Mouse (Mus musculus) adrenal gland, postnatal 36 days (tissue): ENCODE data around the gene Fignl2. TPM values are rescaled to one million over a fixed set of nuclear protein-coding genes. Genes with fewer than 3 reads are reported as not detected.

Source experiments
- DNase-seq, 2 experiments: peaks; one replicate each; pipeline ENCODE4 v3.0.0; 2021; ENCODE audit warnings: mixed read lengths in 1 of 2
- total RNA-seq, 2 experiments: library from RNA; stranded (reverse); gene quantifications; 2 replicates each; pipeline ENCODE4 v1.2.3; 2021

Fignl2 gene
- total RNA-seq, 2 experiments from 2014 or later, result 9.4 to 9.9 TPM

- peak; percentile 40 to 52 for DNase-seq
Observed at GRCm38 (mm10) chr15:101068029-101068428, 10.3 kb downstream of the Fignl2 start.

GRCm38 (mm10) chr15:101066920-101067696, 11.3 kb downstream of the Fignl2 start:
- no peak for DNase-seq

GRCm38 (mm10) chr15:101066364-101066847, 12.0 kb downstream of the Fignl2 start:
- no peak for DNase-seq

- no peak for DNase-seq
Observed at GRCm38 (mm10) chr15:101065069-101065468, 13.3 kb downstream of the Fignl2 start.

- DNase-seq, result no peak
Observed at GRCm38 (mm10) chr15:101060280-101060852, 18.0 kb downstream of the Fignl2 start.

GRCm38 (mm10) chr15:101059570-101060279, 18.6 kb downstream of the Fignl2 start:
- DNase-seq, result no peak

- peak; percentile 53 to 64 for DNase-seq
Observed at GRCm38 (mm10) chr15:101056225-101056624, 22.1 kb downstream of the Fignl2 start.

GRCm38 (mm10) chr15:101054541-101054940, 23.8 kb downstream of the Fignl2 start:
- no peak for DNase-seq

GRCm38 (mm10) chr15:101053832-101054459, 24.4 kb downstream of the Fignl2 start:
- no peak for DNase-seq

GRCm38 (mm10) chr15:101052560-101053501, 25.5 kb downstream of the Fignl2 start:
- peak; percentile 59 to 62 for DNase-seq

GRCm38 (mm10) chr15:101051869-101052268, 26.5 kb downstream of the Fignl2 start:
- no peak for DNase-seq

GRCm38 (mm10) chr15:101048338-101048896, 29.9 kb downstream of the Fignl2 start:
- no peak for DNase-seq

GRCm38 (mm10) chr15:101047194-101047555, 31.2 kb downstream of the Fignl2 start, which contains the start of gene Gm47841:
Gene Gm47841 (minus strand): TSS chr15:101047397.
- no peak for DNase-seq

GRCm38 (mm10) chr15:101046527-101047193, 31.7 kb downstream of the Fignl2 start:
- DNase-seq, result peak; percentile 57 to 60

- no peak for DNase-seq
Observed at GRCm38 (mm10) chr15:101046039-101046526, 32.3 kb downstream of the Fignl2 start.

GRCm38 (mm10) chr15:101044531-101044930, 33.8 kb downstream of the Fignl2 start:
- no peak for DNase-seq

- DNase-seq, result peak; percentile 70 to 79
Observed at GRCm38 (mm10) chr15:101042613-101043012, 35.8 kb downstream of the Fignl2 start.

- DNase-seq, result no peak
Observed at GRCm38 (mm10) chr15:101041966-101042365, 36.4 kb downstream of the Fignl2 start.

- peak in 1 of 2 experiments; percentile 17 for DNase-seq
Observed at GRCm38 (mm10) chr15:101039651-101040050, 38.7 kb downstream of the Fignl2 start.

- DNase-seq, result no peak
Observed at GRCm38 (mm10) chr15:101028960-101029359, 49.4 kb downstream of the Fignl2 start.
